Mouse (Mus musculus) left cerebral cortex, postnatal 10 days (tissue): ENCODE data around the gene Hyal3. TPM values are rescaled to one million over a fixed set of nuclear protein-coding genes. Genes with fewer than 3 reads are reported as not detected.

Experiments
- DNase-seq, 2 experiments: peaks; one replicate each; pipeline ENCODE4 v3.0.0; 2021 to 2022; ENCODE audit warnings: low spot score in 2 of 2, mixed read lengths in 1 of 2; ENCODE audit errors: extremely low spot score in 1 of 2
- intact Hi-C: fragments of 180-260 bp; cut with DNase I; formaldehyde crosslinking; loops from one replicate; pipeline ENCODE4 v1.15.1; 2025
- total RNA-seq, 2 experiments: library from RNA; stranded (reverse); gene quantifications; 2 replicates each; pipeline ENCODE4 v1.2.3; 2021

Hyal3 gene
- total RNA-seq, 2 experiments from 2014 or later = 0.99 to 1.4 TPM

DNA sequence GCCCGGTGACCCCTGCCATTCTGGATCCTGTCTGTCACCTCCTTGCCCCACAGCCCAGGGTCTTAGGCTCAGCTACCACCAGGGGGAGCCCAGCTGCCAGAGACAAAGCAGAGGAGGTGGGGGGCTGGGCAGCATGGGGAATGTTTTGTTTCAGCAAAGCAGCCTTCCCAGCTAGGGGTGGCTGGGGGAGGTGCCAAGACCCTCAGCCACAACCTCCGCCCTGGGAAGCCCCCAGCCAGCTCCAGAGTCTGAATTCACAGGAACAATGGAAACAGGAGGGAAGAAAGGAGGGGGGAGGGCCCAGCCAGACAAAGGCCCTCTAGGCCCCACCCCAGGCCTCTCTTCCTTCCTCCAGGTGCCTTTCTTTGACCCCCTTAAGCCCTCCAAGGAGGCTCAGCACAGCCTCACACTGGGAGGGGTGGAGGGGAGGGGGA lies 46.2 kb downstream of the Hyal3 start:
- intact Hi-C loops = no loop called here
- peak; percentile 81 to 95 for DNase-seq

DNA sequence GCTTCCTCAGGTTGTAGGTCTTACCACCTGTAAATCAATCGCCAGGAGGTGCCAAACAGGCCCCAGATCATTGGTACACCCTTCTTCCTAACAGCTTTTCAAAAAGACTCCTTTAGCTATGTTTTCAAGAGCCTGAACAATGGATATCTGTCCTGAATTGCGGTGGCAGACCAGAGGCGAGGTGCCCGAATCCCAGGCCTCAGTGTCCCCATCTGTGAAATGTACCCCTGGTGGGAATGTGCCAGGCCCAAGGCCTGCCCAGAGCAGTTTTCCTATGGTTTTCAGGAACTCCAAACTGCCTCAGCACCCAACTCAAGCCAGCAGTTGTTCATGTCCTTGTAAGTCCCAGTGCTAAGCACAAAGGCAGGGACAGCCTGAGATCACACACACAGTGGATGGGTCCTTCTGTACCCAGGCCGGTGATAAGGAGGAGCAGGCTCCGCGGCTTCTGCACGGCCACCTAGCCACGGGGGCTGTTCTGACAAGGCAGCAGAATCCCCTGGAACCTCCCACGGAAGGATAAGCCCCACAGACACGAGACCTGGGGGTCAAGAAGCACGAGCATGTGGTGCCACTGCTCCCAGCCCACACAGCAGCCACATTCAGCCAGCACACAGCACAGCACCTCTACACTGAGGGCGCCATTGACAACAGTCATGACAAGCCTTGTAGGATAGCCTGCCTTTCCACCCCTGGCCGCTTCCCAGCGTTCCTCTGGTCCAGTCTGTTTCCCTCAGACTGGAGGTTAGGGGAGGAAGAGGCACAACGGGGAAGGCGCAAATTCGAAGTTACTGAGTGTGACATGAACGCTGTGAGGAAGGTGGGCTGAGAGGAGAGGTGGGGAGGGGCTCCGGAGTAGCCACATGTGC lies 47.0 kb downstream of the Hyal3 start:
- intact Hi-C loops = no loop called here
- DNase-seq = no peak

DNA sequence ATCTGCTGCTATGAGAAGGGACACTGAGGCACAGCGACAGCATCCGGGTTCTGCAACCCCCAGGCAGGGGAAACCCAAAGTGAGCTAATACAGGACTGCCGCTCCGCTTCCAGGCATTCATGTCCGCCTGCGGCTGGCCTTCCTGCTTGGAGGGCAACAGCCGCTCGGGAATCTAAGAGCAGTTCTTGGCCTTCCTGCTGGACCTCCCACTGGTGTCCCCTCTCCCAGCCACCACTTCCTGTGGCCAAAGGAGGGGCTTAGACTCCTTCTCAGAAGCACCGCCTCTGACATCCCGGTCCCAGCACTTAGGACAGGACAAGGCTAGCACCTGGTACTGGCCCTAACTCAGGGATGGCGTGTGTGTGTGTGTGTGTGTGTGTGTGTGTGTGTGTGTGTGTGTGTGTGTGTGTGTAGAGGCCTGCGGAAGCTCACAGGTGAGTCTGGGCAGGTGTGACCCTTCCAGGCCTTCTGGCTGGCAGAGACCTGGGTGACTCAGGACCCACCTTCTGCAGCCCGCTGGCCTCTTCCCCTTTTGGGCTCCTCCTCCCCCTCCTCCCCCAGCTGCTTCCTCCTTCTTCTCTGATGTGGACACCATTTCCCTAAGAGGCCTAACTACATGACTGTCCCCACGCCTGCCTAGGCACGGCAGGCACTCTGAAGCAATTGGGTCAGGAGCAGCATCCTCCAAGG lies 48.2 kb downstream of the Hyal3 start:
- DNase-seq = peak in 1 of 2 experiments; percentile 87
- intact Hi-C loops = no loop called here

GRCm38 (mm10) chr9:107629411-107629730 lies 48.8 kb downstream of the Hyal3 start:
- no peak for DNase-seq
- intact Hi-C loops = no loop called here

GRCm38 (mm10) chr9:107629901-107630425 lies 49.3 kb downstream of the Hyal3 start:
- intact Hi-C loops = no loop called here
- DNase-seq = peak; percentile 38 to 63

GRCm38 (mm10) chr9:107630576-107630975 lies 50.0 kb downstream of the Hyal3 start:
- peak; percentile 75 to 76 for DNase-seq
- intact Hi-C loops = no loop called here

GRCm38 (mm10) chr9:107631311-107631826 lies 50.8 kb downstream of the Hyal3 start:
- no peak for DNase-seq
- intact Hi-C loops = no loop called here

DNA sequence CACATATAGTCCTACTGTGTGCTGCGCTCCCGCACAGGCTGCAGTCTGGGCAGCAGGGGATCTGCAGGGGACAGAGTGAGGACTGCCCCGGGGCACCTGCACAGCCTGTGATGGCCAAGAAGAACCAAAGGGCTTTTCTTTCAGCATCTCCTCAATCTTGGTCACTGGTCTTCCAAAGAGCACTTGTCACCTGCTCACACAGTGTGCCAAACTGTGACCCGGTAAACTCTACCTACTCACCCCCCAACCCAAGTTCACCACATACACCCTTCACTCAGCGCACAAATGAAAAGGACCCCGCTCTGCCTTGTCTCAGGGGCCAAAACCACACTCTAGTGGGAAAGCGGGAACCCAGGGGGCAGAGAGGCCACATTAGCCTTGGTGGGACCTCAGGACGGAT lies 51.2 kb downstream of the Hyal3 start:
- intact Hi-C loops = no loop called here
- no peak for DNase-seq

- no peak for DNase-seq
- intact Hi-C loops = no loop called here
Observed at GRCm38 (mm10) chr9:107632478-107632877, 51.9 kb downstream of the Hyal3 start.

GRCm38 (mm10) chr9:107633091-107633660 lies 52.6 kb downstream of the Hyal3 start:
- intact Hi-C loops = no loop called here
- DNase-seq = peak; percentile 72 to 92

GRCm38 (mm10) chr9:107633661-107634405 lies 53.2 kb downstream of the Hyal3 start:
- peak in 1 of 2 experiments; percentile 53 for DNase-seq
- intact Hi-C loops = no loop called here

- intact Hi-C loops = no loop called here
- no peak for DNase-seq
Observed at GRCm38 (mm10) chr9:107634406-107635278, 54.0 kb downstream of the Hyal3 start.

DNA sequence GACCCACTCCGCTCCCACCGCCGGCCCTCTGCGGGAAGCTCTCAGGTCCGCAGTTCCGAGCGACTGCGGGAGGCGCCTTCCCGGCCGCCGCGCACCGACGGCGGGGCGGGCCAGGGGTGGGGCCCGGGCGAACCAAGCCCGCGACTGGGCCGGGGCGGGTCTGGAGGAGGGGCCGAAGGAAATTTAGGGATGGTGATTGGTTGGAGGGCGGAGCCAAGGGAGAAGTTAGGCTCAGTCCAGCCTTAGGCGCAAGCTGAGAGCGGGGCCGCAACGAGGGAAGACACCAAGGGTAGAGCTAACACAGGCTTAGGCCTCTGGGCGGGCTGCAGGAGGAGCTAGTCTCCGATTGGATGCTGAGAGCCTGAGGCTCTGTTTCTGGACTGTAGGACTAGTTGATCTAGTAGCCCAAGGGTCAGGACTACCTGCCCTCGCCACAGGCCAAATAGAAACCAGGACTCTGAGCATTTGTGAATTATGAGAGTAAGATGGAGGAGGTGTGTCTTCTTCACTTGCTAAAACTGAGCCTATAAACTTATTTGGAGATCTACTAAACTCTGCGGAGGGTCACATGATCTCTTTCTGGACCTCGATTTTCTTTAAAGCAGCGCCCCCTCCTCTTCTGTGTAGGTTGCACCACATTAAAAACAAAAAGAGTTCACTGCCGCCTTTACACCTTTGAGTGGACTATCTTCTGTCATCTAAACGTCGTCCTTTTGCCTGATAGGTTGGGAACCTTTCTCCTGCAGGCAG lies 54.8 kb downstream of the Hyal3 start, which contains the start of gene Gnai2:
TSS of gene Gnai2 (minus strand) at position 89 of the 750 bp plus-strand sequence.
- intact Hi-C loops = no loop called here

More for the DNA sequence above, 54.8 kb downstream of the Hyal3 start, which contains the start of gene Gnai2:
- DNase-seq = peak; percentile 89 to 97
